Comparison of ENCODE assay signal across 22 mouse cellular contexts in the genomic region with DNA sequence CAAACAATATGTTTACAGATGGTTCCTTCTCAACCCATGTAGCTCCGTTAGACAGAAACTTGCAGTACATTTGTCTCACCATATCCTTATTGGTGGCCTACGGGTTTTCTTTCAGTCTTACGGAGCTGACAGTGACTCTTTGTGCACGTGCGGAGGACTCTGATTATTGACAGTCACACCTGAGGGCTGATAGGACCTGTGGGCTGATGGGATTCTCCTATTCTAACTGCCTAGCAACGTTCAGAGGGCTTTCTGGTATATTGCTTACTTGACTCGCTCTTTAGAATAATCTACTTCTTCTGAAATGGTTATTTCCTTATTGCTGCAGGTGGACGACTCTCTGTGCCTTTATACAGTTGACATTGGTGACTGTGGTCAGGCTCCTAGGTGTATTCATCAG.
DNase-seq lines count a peak whose midpoint lies in the region; ATAC-seq and TF ChIP-seq lines count a peak whose summit lies in the region.
"Had no signal": no experiment of that assay in that cellular context is flagged by ENCODE, and none has a peak within 500 bp of the region (broad histone marks: within the 10 kb centered on the region; RNA-seq: fewer than 3 reads in every experiment).

No protein-coding gene starts in this region.

- WGBS in intestine, embryonic 15.5 days: 64% methylated on average over 8 of the region's 8 CpGs
- WGBS in intestine, embryonic 16.5 days: 70% methylated on average over 8 of the region's 8 CpGs
- WGBS in intestine, postnatal 0 days: 35% methylated on average over 8 of the region's 8 CpGs

- peak; percentile 41; the same call in 1 of the 2 replicates for ATAC-seq in intestine, embryonic 15.5 days
- peak; percentile 76 for ATAC-seq in intestine, embryonic 16.5 days
- ATAC-seq in intestine, postnatal 0 days: peak; percentile 89
- ATAC-seq: activated CD4-positive, CD25-positive, alpha-beta regulatory T cell, adult 4 months; CD4-positive, CD25-positive, alpha-beta regulatory T cell, adult 4 months; Patski had no signal

- no peak overlapping the region for H3K4me3 ChIP-seq in intestine, embryonic 15.5 days (replicated peaks)
- H3K4me3 ChIP-seq in intestine, embryonic 16.5 days (ENCODE audit: low read length): no peak overlapping the region
- H3K4me3 ChIP-seq in intestine, postnatal 0 days (ENCODE audit: low read depth, low read length): no peak overlapping the region

- H3K27ac ChIP-seq in intestine, embryonic 15.5 days: no peak overlapping the region
- no peak overlapping the region for H3K27ac ChIP-seq in intestine, embryonic 16.5 days (ENCODE audit: low read length)
- no peak overlapping the region for H3K27ac ChIP-seq in intestine, postnatal 0 days (ENCODE audit: low read depth, low read length)

- H3K4me2 ChIP-seq in intestine, embryonic 15.5 days (replicated peaks): no peak overlapping the region
- no peak overlapping the region for H3K4me2 ChIP-seq in intestine, embryonic 16.5 days (ENCODE audit: low read depth, low read length)
- H3K4me2 ChIP-seq in intestine, postnatal 0 days (replicated peaks; ENCODE audit: low read depth): peak overlapping the region; percentile 38; the same call in 1 of the 2 replicates

- no peaks in the 10 kb centered on the region for H3K9me3 ChIP-seq in intestine, embryonic 15.5 days
- H3K9me3 ChIP-seq in intestine, embryonic 16.5 days (ENCODE audit: control insufficient read depth, low read length): no peaks in the 10 kb centered on the region
- H3K9me3 ChIP-seq in intestine, postnatal 0 days (ENCODE audit: control insufficient read depth): no peaks in the 10 kb centered on the region
- H3K9me3 ChIP-seq: G1E had no signal

- H3K9ac ChIP-seq in intestine, embryonic 15.5 days: no peak overlapping the region
- no peak overlapping the region for H3K9ac ChIP-seq in intestine, embryonic 16.5 days (ENCODE audit: low read depth, low read length)
- no peak overlapping the region for H3K9ac ChIP-seq in intestine, postnatal 0 days (ENCODE audit: low read depth, low read length)

- no peak for DNase-seq in frontal cortex, postnatal 10 days (ENCODE audit: low spot score in 2 of 2)
- DNase-seq in adrenal gland, adult 18-20 months (ENCODE audit: low spot score in 2 of 2): no peak
- no peak for DNase-seq in kidney, postnatal 36 days
- DNase-seq: adrenal gland, adult 2 months; adrenal gland, adult 8-10 months; adrenal gland, postnatal 10 days; adrenal gland, postnatal 14 days; adrenal gland, postnatal 25 days; adrenal gland, postnatal 36 days; B cell, adult 2 months; cerebellum, adult 11 months; cerebellum, adult 11-12 months; cerebellum, adult 18-20 months; cerebellum, adult 2 months had no signal

- peak; percentile 21; the same call in 1 of the 2 replicates for TF ChIP-seq CTCF in intestine, postnatal 0 days (IDR thresholded peaks at IDR 0.05; ENCODE audit: low read depth)

- H3K27me3 ChIP-seq in intestine, embryonic 15.5 days (replicated peaks): no peaks in the 10 kb centered on the region
- H3K27me3 ChIP-seq in intestine, embryonic 16.5 days (replicated peaks; ENCODE audit: control insufficient read depth, insufficient read depth, low read length): no peaks in the 10 kb centered on the region
- H3K27me3 ChIP-seq in intestine, postnatal 0 days (replicated peaks; ENCODE audit: control insufficient read depth, insufficient read depth, low read length): no peaks in the 10 kb centered on the region
- H3K27me3 ChIP-seq: CH12.LX, Patski had no signal

- no peaks in the 10 kb centered on the region for H3K4me1 ChIP-seq in intestine, embryonic 15.5 days (replicated peaks)
- no peaks in the 10 kb centered on the region for H3K4me1 ChIP-seq in intestine, embryonic 16.5 days (ENCODE audit: control insufficient read depth, insufficient read depth, low read length)
- no peaks in the 10 kb centered on the region for H3K4me1 ChIP-seq in intestine, postnatal 0 days (replicated peaks; ENCODE audit: control insufficient read depth, insufficient read depth, low read length)

- no peaks in the 10 kb centered on the region for H3K36me3 ChIP-seq in intestine, embryonic 15.5 days
- no peaks in the 10 kb centered on the region for H3K36me3 ChIP-seq in intestine, embryonic 16.5 days (ENCODE audit: control insufficient read depth, insufficient read depth, low read length)
- H3K36me3 ChIP-seq in intestine, postnatal 0 days (ENCODE audit: control insufficient read depth, insufficient read depth): no peaks in the 10 kb centered on the region
